Mouse (Mus musculus) neural tube, embryonic 14.5 days (tissue): ENCODE results near the gene Lrp1. TPM values are rescaled to one million over a fixed set of nuclear protein-coding genes. Genes with fewer than 3 reads are reported as not detected.

Experiments
- ATAC-seq: fragments of 200-750 bp; cut with Nextera tagmentation; 2 replicates; pipeline ENCODE4 v1.8.0; 2017; ENCODE audit warnings: low read depth, mild to moderate bottlenecking, moderate TSS enrichment, moderate library complexity
- H3K27ac ChIP-seq: fragments of 300-500 bp; sonication (generic); 2 replicates; pipeline ENCODE4 v1.5.1; 2014; ENCODE audit warnings: low read depth, mild to moderate bottlenecking, control low read depth, low read length, moderate library complexity, mixed read lengths
- H3K27me3 ChIP-seq: fragments of 300-500 bp; sonication (generic); 2 replicates; pipeline ENCODE4 v1.6.1; 2014; ENCODE audit warnings: low read length; ENCODE audit not compliant: control insufficient read depth, insufficient read depth
- H3K36me3 ChIP-seq: fragments of 300-500 bp; sonication (generic); 2 replicates; pipeline ENCODE4 v1.6.1; 2014; ENCODE audit warnings: low read length, mixed read lengths; ENCODE audit not compliant: control insufficient read depth, insufficient read depth
- H3K4me1 ChIP-seq: fragments of 300-500 bp; sonication (generic); 2 replicates; pipeline ENCODE4 v1.6.1; 2014; ENCODE audit warnings: low read length; ENCODE audit not compliant: control insufficient read depth, insufficient read depth
- H3K4me2 ChIP-seq: fragments of 300-500 bp; sonication (generic); 2 replicates; pipeline ENCODE4 v1.6.1; 2014; ENCODE audit warnings: mild to moderate bottlenecking, low read depth, low read length, control low read depth
- H3K4me3 ChIP-seq: fragments of 300-500 bp; sonication (generic); 2 replicates; pipeline ENCODE4 v1.5.1; 2014; ENCODE audit warnings: low read depth, low read length, control low read depth, mixed read lengths
- H3K9ac ChIP-seq: fragments of 300-500 bp; sonication (generic); replicated peaks from 2 replicates; pipeline ENCODE4 v1.6.1; 2014; ENCODE audit warnings: low read depth, mild to moderate bottlenecking, control low read depth, low read length, mixed read lengths
- H3K9me3 ChIP-seq: fragments of 300-500 bp; sonication (generic); 2 replicates; pipeline ENCODE4 v1.6.1; 2016; ENCODE audit warnings: low read length; ENCODE audit not compliant: control insufficient read depth
- WGBS: fragments of 180-500 bp; shearing (Covaris S2); extraction: QIAGEN DNeasy Blood & Tissue Kit; methylation state at CpG from one replicate; pipeline ENCODE4 v1.1.7; 2014; 5-methylcytosine and 5-hydroxymethylcytosine counted together
- polyA plus RNA-seq: library from polyadenylated mRNA; unstranded; fragments of >200 nt; fragmentation: Nextera tagmentation; extraction: Ambion mirVana; gene quantifications from 2 replicates; pipeline ENCODE4 v1.2.1, GENCODE M21; 2014

Lrp1 gene
- polyA plus RNA-seq, 1 experiment from 2014 or later: 110 TPM

DNA sequence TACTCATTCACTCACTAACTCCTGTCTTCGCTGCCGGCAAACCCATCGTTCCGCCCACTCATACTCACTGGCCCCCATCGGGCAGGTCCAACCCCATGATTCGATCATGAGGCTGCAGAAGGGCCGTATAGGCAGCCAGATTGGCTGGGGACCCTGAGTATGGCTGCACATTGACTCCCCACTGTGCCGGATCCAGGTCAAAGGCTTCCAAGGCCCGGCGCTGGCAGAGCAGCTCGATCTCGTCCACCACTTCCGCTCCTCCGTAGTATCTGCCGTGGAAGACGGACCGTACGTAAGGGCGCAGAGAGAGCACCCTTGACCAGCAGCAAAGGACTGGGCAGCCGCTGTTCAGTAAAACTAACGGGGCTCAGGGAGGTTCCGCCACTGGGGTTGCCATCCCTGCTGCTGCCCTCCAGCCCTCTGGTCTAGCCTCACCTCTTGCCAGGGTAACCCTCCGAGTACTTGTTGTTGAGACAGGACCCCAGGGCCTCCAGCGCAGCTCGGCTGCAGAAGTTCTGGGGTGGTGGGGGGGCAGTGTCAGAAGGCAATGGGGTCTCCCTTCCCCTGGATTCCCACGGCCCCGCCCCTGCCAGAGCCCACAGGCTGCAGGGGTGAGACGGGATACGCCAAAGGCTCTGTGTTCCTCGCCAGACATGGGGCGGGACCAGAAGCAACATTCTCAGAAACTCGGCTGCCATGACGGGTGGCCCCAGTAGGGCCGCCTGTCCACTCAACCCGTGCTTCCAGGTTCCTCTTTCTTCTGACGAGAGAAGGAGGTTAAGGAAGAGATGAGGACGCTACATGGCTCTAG lies 100.8 kb downstream of the Lrp1 start:
- Histone ChIP-seq H3K27ac (no peak overlapping the region), H3K36me3 (peaks cover 6% of the 10 kb centered on the region; the same call in 1 of the 2 replicates), H3K4me3 (no peak overlapping the region), H3K27me3 (no peaks in the 10 kb centered on the region), H3K9ac (no peak overlapping the region), H3K4me1 (peaks cover 26% of the 10 kb centered on the region), H3K4me2 (no peak overlapping the region), H3K9me3 (no peaks in the 10 kb centered on the region)
- 92% methylated on average over 37 of the region's 37 CpGs for WGBS
- no peak for ATAC-seq

DNA sequence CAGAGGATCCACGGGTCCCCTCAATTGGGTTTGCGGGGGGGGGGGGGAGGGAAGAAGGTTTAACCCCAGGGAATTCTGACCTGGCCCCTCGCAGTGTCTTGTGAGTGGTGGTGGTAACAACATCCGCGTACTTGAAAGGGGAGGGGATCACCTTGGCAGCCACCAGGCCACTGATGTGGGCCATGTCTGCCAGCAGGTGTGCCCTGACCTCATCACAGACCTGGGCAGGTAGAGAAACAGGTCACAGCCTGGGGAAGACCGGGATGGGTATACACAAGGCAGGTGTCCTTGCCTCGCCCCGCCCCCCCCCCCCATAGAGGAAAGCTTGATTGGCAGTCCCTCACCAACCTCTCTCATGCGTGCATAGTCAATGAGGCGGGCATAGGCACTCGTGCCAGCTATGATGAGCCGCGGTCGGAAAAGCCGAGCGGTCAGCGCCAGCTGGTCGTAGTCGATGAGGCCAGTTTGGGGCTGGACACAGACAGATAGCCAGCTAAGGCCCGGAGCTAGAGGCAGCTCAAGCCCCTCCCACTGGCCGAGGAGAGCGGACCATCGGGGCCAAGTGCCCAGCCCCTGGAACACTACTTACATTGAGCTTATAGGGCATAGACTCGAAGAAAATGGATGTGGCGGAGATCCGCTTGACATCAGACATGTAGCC lies 101.8 kb downstream of the Lrp1 start:
- no peak overlapping the region for H3K9ac ChIP-seq
- H3K4me3 ChIP-seq: no peak overlapping the region

DNA sequence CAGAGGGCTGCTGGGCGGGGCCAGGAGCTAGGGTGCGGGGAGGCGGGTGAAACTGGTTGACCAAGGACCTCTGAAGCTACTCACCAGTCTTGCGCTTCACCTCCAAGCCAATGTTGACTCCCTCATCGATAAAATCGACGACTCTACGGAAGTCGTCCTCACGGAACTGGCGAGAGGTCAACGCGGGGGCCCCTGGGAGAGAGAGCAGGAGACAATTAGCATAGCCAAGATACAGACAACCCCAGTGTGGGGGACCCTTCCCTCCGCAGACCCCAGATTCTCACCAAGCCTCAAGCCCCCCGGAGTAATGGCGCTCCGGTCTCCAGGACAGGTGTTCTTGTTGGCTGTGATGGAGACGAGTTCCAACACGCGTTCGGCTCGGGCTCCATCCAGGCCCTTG lies 103.0 kb downstream of the Lrp1 start:
- Histone ChIP-seq H3K4me1 (peaks cover 33% of the 10 kb centered on the region), H3K27ac (no peak overlapping the region), H3K9ac (no peak overlapping the region), H3K27me3 (no peaks in the 10 kb centered on the region), H3K4me3 (no peak overlapping the region), H3K36me3 (peaks cover 6% of the 10 kb centered on the region; the same call in 1 of the 2 replicates), H3K4me2 (no peak overlapping the region), H3K9me3 (no peaks in the 10 kb centered on the region)
- 95% methylated on average over 22 of the region's 22 CpGs for WGBS
- no peak for ATAC-seq

More for the DNA sequence above, 101.8 kb downstream of the Lrp1 start:
- Histone ChIP-seq H3K9me3 (no peaks in the 10 kb centered on the region), H3K36me3 (peaks cover 6% of the 10 kb centered on the region; the same call in 1 of the 2 replicates), H3K27ac (no peak overlapping the region), H3K4me1 (peaks cover 20% of the 10 kb centered on the region), H3K27me3 (no peaks in the 10 kb centered on the region), H3K4me2 (no peak overlapping the region)
- 97% methylated on average over 24 of the region's 26 CpGs for WGBS
- no peak for ATAC-seq

DNA sequence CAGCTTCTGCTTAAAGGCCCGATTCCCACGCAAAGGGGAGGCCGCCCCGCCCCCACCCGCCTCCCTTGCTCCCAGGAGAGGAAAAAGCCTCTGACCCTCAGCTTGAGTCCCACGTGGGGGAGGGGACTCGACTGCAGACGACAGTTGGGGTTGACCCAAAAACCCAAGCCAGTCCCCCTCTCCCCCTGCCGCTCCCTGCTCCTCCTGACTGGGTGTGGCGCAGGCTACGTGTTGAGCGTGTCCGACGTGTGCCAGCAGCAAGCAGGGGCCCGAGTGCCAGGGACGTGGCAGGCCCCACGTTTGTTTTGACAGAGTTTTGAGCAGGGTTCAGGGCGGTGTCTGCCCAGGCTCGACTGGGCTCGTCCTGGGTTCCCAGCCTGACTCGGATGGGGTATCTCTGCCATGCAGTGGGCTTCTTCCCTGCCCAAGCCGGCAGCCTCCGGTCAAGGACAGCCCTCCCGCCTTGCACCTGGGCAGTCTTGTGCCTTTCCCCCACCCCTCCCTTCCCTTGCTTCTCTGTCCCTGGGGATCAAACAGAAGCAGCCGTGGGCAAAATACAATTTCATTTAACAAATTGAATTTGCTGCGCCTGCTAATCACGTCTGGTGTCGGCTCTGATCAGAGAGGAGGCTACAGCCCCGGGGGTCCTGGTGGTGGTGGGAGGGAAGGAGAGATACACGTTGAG lies 104.2 kb downstream of the Lrp1 start:
- Histone ChIP-seq H3K9ac (no peak overlapping the region), H3K27me3 (no peaks in the 10 kb centered on the region)
- WGBS: 5% methylated on average over 30 of the region's 30 CpGs

DNA sequence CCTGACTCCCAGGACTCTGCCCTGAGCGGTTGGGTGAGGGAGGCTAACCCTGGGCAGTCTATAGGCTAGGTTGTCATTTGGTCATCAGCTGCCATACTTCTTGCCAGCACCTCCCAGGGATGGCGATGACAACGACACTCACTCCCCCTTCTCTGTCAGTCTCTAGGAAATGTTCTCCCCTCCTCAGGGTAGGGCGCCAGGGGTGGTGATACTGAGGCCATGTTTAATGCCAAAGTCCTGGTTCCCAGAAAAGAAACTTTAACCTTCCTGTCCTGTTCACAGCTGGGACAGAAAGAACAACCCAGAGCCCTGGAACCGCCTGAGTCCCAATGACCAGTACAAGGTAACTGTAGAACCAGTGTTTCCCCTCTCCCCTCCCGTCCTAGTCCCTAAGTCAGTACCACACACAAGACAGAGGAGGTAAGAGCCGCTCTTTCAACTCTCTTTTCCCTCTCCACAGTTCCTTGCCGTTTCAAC lies 104.9 kb downstream of the Lrp1 start:
- ATAC-seq: no peak
- Histone ChIP-seq H3K36me3 (peaks cover 6% of the 10 kb centered on the region; the same call in 1 of the 2 replicates), H3K9me3 (no peaks in the 10 kb centered on the region), H3K9ac (no peak overlapping the region), H3K4me2 (no peak overlapping the region), H3K4me3 (no peak overlapping the region), H3K27ac (no peak overlapping the region), H3K4me1 (peaks cover 37% of the 10 kb centered on the region), H3K27me3 (no peaks in the 10 kb centered on the region)
- 25% methylated on average over 8 of the region's 8 CpGs for WGBS

More for the DNA sequence above, 104.2 kb downstream of the Lrp1 start:
- no peaks in the 10 kb centered on the region for H3K9me3 ChIP-seq
- H3K4me1 ChIP-seq: peaks cover 39% of the 10 kb centered on the region
- 0 out of 2 replicates have a peak overlapping the region, but pooled peaks have one; percentile 2 for H3K4me2 ChIP-seq
- H3K27ac ChIP-seq: no peak overlapping the region
- no peak for ATAC-seq
- peaks cover 6% of the 10 kb centered on the region; the same call in 1 of the 2 replicates for H3K36me3 ChIP-seq
- no peak overlapping the region for H3K4me3 ChIP-seq

DNA sequence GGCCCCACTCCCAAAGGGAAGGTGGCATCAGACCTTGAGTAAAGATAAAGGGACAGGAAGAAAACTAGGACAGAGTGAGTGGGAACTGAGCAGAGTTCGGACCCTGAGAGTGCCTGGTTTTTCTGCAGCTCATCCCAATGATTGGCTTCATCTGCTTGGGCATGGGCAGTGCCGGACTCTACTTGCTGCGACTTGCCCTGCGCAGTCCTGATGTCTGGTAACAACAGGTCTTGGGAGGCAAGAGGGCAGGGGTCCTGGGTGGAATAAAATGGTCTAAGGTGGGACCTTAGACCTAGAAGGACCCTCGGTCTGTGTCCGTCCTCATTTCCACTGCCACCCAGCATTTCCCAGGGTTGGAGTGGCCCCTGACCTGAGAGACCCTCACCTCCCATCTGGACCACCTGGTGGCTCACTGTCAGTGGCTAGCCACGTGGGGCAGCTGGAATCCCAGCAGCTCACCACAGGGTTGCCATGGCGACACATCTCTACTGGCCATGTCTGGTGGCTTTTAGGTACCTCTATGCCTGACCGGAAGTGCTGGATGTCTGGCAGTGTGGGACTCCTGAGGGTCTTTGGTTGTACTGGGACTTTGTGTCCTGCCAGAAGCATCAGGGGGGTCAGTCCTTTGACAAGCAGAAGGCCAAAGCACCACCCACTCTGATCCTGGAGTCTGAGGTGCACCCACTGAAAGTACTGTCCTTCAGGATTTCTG lies 105.5 kb downstream of the Lrp1 start:
- no peak overlapping the region for H3K27ac ChIP-seq
- no peak overlapping the region for H3K4me2 ChIP-seq

DNA sequence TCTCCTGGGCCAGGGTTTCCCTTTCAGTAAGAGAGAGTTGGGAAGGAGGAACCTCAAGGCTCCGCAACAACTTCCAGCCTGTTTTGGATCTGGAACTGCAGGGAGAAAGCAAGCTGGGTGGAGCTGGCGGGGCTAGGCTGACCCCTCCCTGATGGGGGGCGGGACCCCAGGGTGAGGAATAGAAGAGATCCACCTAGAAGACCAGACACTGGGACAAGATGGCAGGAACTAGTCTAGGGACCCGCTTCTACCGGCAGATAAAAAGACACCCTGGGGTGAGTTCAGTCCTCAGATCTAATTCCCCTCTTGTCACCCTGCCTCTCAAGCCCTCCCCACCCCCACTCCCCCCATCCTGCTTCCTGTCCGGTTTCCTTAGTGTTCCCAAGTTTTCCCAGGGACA lies 106.2 kb downstream of the Lrp1 start, which contains the start of gene Ndufa4l2:
Ndufa4l2 (plus strand) TSS at position 204 of the 400 bp plus-strand sequence.
- H3K9me3 ChIP-seq: no peaks in the 10 kb centered on the region
- peak within 1 kb of the TSS; percentile 28; the same call in 1 of the 2 replicates for H3K9ac ChIP-seq
- H3K4me2 ChIP-seq: peak within 1 kb of the TSS; percentile 19; the same call in 1 of the 2 replicates
- WGBS: 13% methylated on average over 6 of the region's 6 CpGs
- H3K27me3 ChIP-seq: no peaks in the 10 kb centered on the region
- ATAC-seq: no peak
- peak within 1 kb of the TSS; percentile 99; the same call in 1 of the 2 replicates for H3K27ac ChIP-seq
- peaks cover 50% of the 10 kb centered on the region for H3K4me1 ChIP-seq
- peaks cover 5% of the 10 kb centered on the region; the same call in 1 of the 2 replicates for H3K36me3 ChIP-seq
- 0 out of 2 replicates have a peak within 1 kb of the TSS, but pooled peaks have one; percentile 5 for H3K4me3 ChIP-seq

More for the DNA sequence above, 105.5 kb downstream of the Lrp1 start:
- Histone ChIP-seq H3K9me3 (no peaks in the 10 kb centered on the region), H3K9ac (no peak overlapping the region), H3K4me3 (0 out of 2 replicates have a peak overlapping the region, but pooled peaks have one; percentile 5), H3K4me1 (peaks cover 43% of the 10 kb centered on the region), H3K36me3 (peaks cover 6% of the 10 kb centered on the region; the same call in 1 of the 2 replicates), H3K27me3 (no peaks in the 10 kb centered on the region)
- WGBS: 36% methylated on average over 9 of the region's 9 CpGs
- ATAC-seq: no peak

DNA sequence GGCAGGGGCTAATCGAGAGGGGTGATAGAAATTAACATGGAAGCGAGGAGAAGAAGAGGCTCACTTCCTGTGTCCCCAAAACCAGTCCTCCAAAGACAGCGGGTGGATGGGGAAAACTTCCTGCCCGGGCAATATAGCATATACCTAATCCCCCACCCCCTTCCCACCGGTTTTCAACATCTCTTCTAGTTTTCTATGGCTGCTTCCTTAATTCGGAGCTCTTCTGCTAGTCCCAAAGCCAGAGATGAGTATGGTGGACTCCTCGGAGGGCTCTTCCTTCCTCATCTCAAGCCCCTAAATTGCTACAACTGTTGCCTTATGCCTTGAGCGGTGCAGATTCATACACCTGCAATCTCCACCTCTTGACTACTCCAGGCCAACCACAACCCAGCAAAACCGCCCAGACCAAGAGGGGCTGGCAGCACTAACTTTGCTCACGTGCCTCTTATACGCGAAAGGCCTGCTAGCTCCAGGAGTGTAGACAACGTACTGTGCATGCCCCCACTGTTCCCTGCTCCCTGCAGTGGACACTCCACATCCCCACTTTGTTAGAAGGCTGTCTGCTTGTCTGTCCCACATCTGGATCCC lies 106.7 kb downstream of the Lrp1 start:
- Histone ChIP-seq H3K36me3 (no peaks in the 10 kb centered on the region), H3K9ac (peak overlapping the region; percentile 28; the same call in 1 of the 2 replicates), H3K27ac (peak overlapping the region; percentile 99; the same call in 1 of the 2 replicates), H3K27me3 (no peaks in the 10 kb centered on the region), H3K4me3 (no peak overlapping the region), H3K4me2 (peak overlapping the region; percentile 19; the same call in 1 of the 2 replicates), H3K9me3 (no peaks in the 10 kb centered on the region), H3K4me1 (peaks cover 56% of the 10 kb centered on the region)
- no peak for ATAC-seq
- WGBS: 14% methylated on average over 13 of the region's 13 CpGs
